Mouse (Mus musculus) A20 (cell line): ENCODE measurements around the gene Il18.

Source experiments
- DNase-seq: peaks from one replicate; pipeline ENCODE4 v3.0.0-alpha.2; 2011; ENCODE audit warnings: low read depth, low spot score

Il18 gene

DNA sequence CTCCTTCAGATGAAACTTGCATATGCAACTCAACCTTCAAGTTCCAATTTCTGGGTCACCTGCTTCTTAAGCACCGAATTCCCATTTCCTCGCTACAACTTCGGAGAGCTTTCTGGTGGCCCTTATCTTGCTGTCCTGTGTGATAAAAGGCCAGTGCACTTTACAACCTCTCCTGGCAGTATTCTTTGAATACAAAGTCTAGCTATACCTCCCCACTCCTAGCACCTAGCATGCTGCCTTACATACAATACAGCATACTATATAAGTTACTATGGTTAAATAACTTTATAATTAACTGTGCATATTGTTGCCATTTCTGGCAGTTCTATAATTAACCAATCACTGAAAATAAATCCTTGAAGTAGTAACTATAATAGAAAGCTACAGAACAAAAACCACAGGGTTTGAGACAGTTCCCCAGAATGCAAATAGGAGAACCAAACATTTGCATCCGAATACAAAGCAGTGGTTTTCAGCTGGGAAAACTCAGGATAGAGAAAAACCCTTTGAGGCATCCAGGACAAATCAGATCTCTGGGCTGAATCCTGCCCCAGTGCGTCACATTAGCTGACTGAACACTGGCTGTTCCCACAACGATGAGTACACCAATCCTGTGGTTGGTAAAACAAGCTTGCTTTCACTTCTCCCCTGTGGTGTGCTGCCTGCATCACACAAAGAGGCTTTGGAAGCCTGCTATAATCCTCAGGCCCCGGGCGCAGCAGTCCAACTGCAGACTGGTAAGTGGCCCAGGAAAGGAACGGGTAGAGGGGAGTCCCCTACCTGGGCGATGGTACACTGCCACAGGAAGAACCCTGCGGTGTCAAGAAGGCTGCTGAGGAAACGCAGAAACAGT is at the start of gene Il18:
TSS of gene Il18 (plus strand) at position 587 of the 853 bp plus-strand sequence.
- peak; percentile 73 for DNase-seq

DNA sequence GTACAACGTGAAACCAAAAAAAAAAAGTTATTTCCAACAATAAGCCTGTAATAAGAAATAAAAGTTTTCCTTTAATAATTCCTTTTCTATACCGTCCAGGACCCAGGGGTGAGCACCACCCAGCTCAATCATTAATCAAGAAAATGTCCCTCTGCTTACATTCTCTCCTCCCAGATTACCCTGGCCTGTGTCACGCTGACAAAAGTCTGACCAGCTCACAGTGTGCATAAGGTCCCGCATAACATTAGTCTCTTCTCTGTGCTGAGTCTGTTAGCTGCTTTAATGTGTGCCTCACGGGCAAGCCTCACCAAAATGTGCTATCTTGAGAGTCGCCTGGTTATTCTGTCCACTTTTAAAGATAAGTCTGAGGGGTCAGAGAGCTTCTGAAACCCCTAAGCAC is 49.2 kb upstream of the Il18 start:
- no peak for DNase-seq

DNA sequence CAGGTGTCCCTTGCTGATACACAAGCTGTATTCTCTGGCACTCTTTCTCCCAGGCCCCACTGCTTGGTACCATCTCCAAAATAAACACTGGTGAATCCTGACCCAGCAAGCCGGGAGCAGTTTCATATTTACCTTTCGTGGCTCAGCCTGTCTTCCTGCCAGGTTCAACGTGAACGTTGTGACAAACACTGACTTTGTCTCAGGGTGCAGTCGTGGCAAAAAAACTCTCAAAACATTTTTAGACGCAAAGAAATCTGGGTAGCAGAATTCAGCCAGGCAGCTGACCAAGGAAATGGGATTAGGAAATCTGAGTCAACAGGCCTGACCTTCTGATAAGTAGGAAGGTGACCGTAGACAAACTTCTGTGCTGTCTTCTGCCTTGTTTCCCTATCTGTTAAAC is 47.1 kb upstream of the Il18 start:
- DNase-seq: no peak

DNA sequence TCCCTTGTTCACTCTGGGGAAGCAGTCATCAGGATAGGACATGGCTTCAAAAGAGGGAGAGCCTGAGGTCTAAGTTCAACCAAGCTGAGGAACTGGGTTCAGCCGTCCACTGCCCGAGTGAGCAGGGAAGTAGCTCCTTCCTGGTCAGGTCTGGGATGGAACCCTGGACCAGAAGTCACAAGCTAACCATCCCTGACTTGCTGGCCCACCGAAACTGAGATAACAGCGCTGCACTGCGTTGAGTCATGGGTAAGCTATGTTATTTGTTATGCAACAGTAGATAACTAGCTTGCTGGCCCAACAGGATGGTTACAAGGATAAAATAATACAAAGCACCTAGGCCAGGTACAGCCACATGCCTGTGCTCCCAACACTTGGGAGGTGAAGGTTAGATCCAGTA is 39.2 kb upstream of the Il18 start:
- DNase-seq: no peak

DNA sequence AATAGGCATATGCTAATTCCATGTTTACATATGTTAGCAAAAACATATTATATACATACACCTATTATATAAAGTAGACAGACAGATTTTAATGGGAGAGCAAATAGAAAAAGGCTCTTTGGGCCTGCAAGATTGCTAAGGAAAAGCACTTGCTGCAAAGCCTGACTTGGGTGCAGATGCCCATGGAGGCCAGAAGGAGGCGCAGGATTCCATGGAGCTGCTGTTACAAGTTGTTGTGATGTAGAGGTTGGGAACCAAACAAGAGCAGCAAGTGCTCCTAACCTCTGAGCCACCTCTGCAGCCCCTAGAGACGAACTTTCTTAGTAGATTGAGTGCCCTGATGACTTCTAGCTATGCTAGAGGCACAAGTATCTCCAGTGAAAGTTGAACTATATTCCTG is 35.8 kb upstream of the Il18 start:
- peak; percentile 42 for DNase-seq

DNA sequence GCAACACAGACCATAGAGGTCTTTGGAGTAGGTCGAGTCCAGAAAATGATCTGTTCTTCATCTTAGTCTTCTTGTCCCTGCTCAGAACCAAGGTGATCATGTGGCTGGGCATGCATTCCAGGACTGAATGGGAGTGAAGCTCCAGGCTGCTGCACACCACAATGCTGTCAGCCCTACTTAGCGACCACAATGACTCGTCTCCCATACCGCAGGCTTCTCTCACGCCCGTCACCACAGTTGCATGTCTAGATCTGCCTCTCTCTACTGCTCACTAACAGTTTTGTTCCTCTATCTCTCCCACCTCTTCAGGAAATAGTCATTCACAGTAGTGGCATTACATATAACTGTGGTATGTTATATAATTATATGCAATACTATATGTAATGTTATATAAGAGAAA is 33.9 kb upstream of the Il18 start:
- no peak for DNase-seq

DNA sequence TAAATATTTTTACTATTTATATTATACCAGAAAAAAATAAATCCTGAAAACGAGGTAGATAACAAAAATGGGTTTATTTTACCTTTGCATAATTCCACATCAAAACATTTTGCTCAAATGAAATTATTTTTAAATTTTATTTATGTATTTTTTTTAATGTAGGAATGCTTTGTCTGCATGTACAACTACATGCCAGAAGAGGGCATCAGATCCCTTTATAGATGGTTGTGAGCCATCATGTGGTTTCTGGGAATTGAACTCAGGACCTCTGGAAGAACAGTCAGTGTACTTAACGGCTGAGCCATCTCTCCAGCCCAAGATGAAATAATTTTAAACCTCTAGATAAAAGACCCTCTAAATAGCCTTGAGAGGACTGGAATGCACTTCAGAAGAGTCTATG is 33.1 kb upstream of the Il18 start:
- DNase-seq: no peak

DNA sequence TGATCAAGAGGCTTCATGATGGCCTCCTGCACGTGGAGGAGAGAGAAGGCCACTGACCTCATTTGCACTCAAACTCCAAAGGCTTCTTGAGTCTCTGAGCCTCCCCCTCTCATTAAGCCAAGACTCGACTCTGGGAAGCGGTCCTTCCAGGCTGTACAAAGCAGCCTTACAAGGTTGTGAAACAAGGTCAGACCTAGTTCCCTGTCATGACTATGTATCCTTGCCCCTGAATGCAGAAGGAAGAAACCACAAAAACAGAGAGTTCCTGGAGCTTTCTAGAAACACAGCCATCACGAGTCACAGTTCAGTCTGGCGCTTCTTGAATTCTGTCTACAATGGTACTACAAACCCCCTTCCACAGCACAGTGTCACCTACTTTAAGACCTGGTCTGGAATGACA is 32.1 kb upstream of the Il18 start:
- DNase-seq: no peak

DNA sequence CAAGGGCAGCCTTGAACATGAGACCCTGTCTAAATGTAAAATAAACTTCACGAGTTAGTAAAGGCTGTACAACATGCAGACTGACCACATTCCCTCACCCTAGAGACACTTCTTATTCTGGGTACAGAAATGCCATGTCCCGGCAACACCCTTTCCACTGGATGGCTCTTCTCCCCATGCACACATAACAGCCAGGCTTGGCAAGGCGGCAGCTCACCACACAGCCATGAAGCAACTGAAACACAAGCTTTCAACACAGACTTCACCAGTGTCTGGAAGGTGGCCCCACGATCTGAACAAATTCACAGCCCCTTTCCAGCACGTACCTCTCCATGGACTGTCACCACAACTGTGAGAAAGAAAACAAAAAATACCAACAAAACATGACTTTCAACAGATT is 29.7 kb upstream of the Il18 start:
- no peak for DNase-seq

DNA sequence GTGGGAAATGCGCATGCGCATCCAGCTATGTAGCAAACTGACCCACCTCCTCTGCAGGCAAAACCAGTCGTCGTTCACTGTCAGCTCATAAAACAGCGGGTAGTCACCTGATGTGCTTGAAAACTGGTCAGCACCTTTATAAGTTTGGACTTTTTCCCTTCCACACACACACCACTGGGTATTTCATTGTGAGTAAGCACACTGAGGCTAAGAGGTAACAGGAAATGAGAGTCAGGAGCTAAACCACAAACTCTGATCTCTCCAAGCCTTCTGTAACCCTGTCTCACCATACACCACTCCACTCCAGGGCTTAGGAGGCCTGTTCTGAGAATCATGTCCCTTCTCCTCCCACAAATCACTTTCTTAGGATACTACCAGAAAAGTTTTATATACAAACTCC is 29.0 kb upstream of the Il18 start:
- DNase-seq: no peak

DNA sequence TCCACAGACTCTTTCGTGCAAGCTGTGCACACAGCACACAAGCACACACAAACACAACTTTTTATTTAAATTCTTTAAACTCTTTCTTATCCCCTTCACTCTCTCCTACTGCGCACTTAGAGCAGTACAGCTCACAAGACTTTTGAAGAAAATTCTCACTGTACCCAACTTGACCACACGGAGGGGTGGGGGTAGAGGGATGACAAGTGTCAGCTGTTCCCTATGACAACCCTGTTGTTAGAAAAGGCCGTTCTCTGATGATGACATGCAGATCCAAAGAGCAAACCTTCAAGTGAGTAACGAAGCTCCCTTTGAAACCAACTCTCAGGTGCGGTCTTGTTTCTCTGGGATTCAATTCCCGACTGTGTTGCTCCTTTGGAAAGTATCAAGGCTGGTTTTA is 26.8 kb upstream of the Il18 start:
- peak; percentile 64 for DNase-seq

DNA sequence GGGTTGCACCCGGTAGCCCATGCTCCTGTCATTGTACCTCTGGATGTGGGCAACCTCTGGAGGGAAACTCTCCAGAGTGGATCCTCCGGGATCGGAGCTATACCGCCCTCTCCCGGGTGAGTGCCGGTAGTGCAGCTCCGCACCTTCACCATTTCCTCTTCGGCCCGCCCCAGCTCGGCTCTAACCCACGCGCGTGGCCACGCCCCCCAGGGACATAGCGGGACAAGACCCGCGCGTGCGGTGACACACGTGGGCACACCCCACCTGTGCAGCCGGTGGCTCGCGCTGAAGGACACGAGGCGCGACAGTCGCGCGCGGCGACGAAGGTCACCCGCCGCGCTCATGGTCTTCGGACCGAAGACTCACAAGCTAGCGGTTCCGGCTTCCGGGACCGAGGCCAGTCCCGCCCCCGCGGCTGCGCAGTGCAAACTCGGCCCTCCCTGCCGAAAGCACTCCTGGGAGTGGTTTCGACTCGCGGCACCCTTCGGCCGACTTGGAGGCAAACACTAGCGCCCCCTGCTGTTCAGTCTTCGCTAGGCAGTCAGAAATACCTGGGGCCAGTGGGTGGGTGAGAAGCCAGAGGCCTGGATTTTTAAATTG is 26.2 kb upstream of the Il18 start, which contains the start of gene Pts:
TSS of gene Pts (minus strand) at position 432 of the 600 bp plus-strand sequence.
- DNase-seq: peak; percentile 99

DNA sequence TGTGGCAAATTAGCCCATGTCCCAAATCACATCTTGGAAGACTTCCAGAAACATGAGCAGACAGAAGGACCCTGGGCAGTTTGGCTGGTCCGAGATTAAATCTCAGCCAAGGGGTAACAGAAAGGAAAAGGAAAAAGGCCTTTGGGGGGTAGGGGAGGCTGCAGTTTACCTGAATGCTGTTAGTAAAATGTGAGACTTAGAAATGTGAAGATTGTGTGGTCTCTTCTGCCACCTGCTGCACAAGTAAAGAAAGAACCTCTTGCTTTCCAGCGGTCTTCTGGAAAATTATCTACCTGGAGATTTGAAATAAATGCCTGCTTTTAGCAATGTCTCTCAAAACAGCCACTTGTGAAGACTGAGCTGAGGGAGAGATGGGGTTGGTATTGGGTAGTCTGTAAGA is 23.7 kb upstream of the Il18 start:
- peak; percentile 62 for DNase-seq

DNA sequence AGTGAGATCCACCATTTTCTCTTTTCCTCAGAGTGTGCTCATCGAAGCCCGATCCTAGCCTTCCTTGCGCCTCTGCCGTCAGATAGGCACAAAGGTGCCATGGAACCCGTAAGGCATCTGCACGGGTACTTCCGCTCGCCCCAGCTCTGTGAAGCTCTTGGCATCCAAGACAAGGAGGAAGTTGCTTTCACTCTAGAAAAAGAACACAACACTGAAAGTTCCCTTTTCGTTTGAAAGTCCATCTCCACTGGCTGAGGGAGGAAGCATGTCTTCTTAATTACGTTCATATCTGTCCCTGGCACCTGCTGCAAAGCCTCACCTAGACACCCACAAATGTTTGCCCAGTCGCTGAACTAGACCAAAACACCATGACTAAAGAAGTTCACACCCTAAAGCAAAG is 21.3 kb upstream of the Il18 start:
- DNase-seq: peak; percentile 86

DNA sequence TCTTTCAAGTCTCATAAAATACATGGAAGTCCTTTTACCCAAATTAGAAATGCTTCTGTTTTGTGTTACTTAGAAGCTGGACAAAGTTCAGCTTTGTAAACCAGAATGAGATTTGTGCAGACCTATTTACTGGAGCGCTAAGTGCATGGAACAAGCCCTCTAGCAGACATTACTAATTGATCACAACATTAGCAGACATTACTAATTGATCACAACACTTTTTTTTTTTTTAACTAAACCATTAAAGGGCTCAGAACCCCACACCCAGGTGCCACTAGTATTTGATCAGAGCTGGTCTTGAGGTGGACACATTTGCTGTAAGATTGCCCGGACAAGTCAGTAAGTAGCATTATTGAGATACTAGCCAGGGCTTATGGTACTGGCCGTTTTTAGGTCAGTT is 20.8 kb upstream of the Il18 start:
- no peak for DNase-seq

DNA sequence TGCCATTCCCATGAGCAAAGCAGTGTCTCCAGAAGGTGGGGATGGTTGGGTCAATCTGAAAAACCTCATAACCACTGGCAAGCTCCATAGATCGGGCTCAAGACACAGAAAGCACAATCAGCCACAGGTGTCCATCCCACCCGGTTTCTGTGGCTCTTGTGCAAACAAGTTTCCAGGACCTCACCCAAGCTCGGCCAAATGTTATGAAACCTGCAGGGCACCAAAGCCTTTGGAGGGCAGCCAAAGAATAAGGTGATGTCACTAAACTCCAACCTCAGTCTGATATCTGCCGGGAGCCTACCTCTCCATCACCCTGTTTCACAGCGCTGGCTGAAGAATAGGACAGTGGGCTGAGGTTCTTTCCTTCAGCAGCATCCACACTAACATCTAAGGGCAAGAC is 18.7 kb upstream of the Il18 start:
- no peak for DNase-seq

DNA sequence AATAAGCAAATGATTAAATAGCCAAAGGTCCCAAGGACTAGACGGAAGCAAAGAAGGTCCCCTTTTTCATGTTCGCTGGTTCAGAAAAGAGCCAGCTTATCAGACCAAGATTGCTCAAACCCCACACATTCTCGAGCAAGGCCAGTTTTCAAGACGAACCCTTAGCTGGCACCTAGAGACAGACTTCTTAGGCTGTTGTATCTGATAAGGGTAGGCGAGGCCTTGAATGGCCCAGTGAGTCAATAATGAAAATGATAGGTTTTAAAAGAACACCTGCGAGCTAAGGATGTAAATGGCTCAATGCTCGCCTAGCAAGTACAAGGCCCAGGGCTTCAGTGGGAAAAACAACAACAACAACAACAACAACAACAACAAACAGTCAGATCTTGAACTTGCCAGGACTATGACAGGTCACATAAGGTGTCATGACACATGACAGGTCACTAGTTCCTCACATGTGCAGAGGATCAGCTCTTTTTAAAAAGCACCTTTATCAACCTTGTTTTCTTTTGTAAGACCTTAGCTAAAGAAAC is 18.0 kb upstream of the Il18 start:
- DNase-seq: peak; percentile 50

DNA sequence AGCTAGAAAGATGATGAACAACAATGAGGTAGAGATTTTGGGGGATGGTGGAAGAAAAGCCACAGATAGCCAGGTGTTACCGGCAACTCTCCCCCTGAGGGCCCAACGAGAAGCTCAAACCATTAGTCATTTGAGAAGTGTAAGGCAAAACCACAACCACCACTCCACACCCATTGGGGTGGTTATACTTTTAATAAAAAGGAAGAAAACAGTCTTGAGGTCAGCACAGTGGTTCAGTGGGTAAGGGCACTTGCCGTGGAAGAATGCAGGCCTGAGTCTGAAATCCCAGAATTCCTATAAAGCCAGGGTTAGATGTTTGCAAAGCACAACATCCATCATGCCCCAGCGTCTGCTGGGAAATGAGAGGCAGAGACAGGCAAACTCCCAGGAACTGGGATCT is 17.3 kb upstream of the Il18 start:
- peak; percentile 82 for DNase-seq

DNA sequence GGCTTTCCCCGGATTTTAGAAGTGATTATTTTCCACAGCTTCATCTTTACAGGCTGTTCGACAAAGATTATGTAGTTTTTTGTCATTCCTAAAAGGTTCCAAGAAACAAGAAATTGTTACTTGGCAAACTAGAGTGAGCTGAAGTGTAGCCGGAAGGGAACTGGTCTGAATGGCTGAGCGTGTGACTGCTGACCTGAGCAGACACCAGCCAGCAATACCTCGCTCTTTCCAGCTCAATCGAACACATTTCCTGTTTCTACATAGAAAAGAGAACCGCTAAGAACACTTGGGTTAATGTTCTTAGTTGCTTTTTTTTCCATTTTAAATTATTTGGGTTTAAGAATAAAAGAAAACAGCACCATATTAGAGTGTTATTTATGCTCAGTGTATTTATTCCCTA is 14.5 kb upstream of the Il18 start:
- peak; percentile 46 for DNase-seq

DNA sequence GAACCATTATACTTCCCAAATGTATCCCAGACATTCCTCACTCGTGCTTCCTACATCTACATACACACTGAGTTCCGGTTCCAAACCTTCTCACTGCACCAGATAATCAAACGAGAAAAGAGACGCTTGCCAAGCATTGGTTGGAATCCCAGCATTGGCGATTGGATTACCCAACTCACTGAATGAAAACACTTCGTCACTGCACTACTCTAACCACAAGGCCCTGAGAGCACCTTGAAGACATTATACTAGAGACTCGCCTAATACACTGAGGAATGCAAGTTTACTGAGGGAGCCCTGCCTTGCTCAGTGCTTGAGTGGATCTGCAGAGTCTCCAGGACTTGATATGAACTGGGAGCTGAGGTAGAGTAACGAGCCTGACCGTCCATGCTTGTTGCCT is 12.2 kb upstream of the Il18 start:
- DNase-seq: no peak

DNA sequence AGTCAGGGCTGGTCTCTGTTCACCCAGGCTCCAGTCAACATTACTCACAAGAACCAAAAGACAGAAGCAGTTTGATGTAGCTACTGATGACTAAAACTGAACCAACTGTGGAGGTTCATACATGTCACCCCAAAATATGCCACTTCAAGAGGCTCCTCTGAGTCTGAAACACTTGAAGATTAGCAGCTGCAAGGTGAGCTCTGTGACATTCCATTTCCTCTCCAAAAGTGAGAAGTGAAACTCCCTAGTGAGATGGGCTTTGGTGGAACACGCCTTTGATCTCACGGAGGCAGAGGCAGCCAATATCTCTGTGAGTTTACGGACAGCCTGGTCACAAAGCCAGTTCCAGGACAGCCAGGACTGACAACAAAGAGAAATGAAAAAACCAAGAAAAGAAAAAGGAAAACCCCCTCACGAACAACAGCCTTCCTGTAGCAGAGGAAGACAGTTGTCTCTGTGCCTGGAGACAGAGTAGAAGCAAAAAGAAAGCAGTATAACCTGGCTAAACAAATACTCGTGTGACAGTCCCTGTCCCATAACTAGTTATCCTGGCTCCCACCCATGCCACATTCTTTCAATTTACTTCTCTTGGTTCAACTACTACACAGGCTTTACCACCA is 6.7 kb upstream of the Il18 start:
- peak; percentile 92 for DNase-seq

DNA sequence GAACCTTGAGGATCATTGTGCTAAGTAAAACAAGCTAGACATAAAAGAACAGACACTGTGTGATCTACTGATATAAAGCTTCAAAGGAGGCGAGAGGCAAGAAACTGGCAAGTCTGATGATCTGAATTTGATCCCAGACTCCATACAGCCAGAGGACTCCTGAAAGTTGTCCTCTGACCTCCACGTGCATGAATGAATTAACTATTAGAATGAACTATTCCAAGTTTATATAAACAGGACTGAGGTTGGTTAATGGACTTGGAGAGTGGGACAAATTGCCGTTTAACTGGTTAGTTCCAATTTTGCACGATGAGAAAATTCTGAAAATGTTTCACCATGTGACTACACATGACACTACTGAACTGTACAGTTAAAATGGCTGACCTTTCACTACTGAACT is 5.7 kb upstream of the Il18 start:
- no peak for DNase-seq

DNA sequence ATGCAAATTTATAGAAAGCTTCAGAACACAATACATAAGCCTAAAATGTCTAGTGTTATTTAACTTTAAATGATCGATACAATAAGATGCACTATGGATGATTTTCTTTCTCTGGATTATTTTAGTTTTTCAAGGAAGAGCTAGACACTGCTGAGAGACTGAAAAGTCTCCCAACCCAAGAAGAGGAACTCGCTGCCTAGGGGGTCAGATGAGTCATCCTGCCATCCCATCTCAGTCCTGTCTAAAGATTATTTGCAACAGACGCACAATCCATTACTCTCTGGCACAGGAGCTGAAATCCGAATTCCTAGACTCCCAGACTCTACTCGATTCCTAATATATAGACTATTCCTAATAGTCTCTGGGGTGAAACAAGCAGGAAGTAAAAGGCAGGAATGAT is 2.4 kb upstream of the Il18 start:
- DNase-seq: no peak
